In the genomic region with DNA sequence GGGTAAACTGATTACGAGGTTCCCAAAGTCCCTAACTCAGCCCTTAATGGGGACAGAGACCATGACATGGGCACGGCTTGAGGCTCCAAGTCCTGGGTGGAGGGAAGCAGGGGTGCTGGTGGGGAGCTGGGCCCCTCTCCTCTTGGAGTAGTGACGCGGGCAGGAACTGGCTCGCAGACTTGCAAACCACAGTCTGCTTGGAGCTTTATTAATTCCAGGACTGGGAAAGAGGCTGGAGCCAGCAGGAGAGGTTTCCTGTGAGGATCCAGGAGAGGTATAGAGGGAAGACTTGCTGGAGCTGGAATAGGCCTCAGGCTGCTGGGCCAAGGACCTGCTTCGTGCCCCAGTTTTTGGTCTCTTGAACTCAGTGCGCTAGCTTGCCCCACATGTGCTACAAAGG, we compare ENCODE assay signal across 20 mouse cellular contexts. TPM values are rescaled to one million over a fixed set of nuclear protein-coding genes. Genes with fewer than 3 reads are reported as not detected.
DNase-seq lines count a peak whose midpoint lies in the region; ATAC-seq and TF ChIP-seq lines count a peak whose summit lies in the region.
"Had no signal": no experiment of that assay in that cellular context is flagged by ENCODE, and none has a peak within 500 bp of the region (broad histone marks: within the 10 kb centered on the region; RNA-seq: fewer than 3 reads in every experiment).

No protein-coding gene starts in this region.

- 73% methylated on average over 7 of the region's 7 CpGs for WGBS in hindbrain, embryonic 16.5 days
- WGBS in hindbrain, embryonic 10.5 days = 90% methylated on average over 7 of the region's 7 CpGs
- 45% methylated on average over 7 of the region's 7 CpGs for WGBS in embryonic facial prominence, embryonic 15.5 days
- 51% methylated on average over 7 of the region's 7 CpGs for WGBS in limb, embryonic 13.5 days
- WGBS in liver, postnatal 0 days (ENCODE audit: insufficient replicate concordance) = 77% methylated on average over 7 of the region's 7 CpGs

- H3K36me3 ChIP-seq in hindbrain, embryonic 16.5 days (ENCODE audit: control insufficient read depth, insufficient read depth, low read length) = no peaks in the 10 kb centered on the region
- no peaks in the 10 kb centered on the region for H3K36me3 ChIP-seq in hindbrain, embryonic 10.5 days
- no peaks in the 10 kb centered on the region for H3K36me3 ChIP-seq in embryonic facial prominence, embryonic 15.5 days
- H3K36me3 ChIP-seq in limb, embryonic 13.5 days = no peaks in the 10 kb centered on the region
- no peaks in the 10 kb centered on the region for H3K36me3 ChIP-seq in liver, postnatal 0 days (replicated peaks; ENCODE audit: insufficient read depth, low read length)
- H3K36me3 ChIP-seq: heart, embryonic 13.5 days had no signal

- TF ChIP-seq EP300 in liver, postnatal 0 days (IDR thresholded peaks at IDR 0.05; ENCODE audit: low read depth) = no peak

- 0 out of 2 replicates have a peak overlapping the region, but pooled peaks have one; percentile 12 for H3K27ac ChIP-seq in hindbrain, embryonic 16.5 days (ENCODE audit: low read depth, low read length)
- H3K27ac ChIP-seq in hindbrain, embryonic 10.5 days = no peak overlapping the region
- H3K27ac ChIP-seq in embryonic facial prominence, embryonic 15.5 days (replicated peaks) = peak overlapping the region; percentile 90
- H3K27ac ChIP-seq in limb, embryonic 13.5 days = peak overlapping the region; percentile 85
- no peak overlapping the region for H3K27ac ChIP-seq in gastrocnemius, adult 2 months
- H3K27ac ChIP-seq in liver, postnatal 0 days (ENCODE audit: low read depth) = no peak overlapping the region
- H3K27ac ChIP-seq: forebrain, embryonic 13.5 days; heart, embryonic 13.5 days; hindbrain, embryonic 14.5 days had no signal

- no peak overlapping the region for H3K4me2 ChIP-seq in hindbrain, embryonic 16.5 days (ENCODE audit: low read length)
- no peak overlapping the region for H3K4me2 ChIP-seq in embryonic facial prominence, embryonic 15.5 days (replicated peaks)
- H3K4me2 ChIP-seq in limb, embryonic 13.5 days (replicated peaks) = no peak overlapping the region
- H3K4me2 ChIP-seq in liver, postnatal 0 days (ENCODE audit: low read depth, low read length) = no peak overlapping the region
- H3K4me2 ChIP-seq: forebrain, embryonic 13.5 days; heart, embryonic 13.5 days; hindbrain, embryonic 14.5 days had no signal

- no peak overlapping the region for H3K9ac ChIP-seq in hindbrain, embryonic 16.5 days (ENCODE audit: low read depth, low read length)
- H3K9ac ChIP-seq in embryonic facial prominence, embryonic 15.5 days = no peak overlapping the region
- H3K9ac ChIP-seq in limb, embryonic 13.5 days = no peak overlapping the region
- no peak overlapping the region for H3K9ac ChIP-seq in liver, postnatal 0 days (replicated peaks)
- H3K9ac ChIP-seq: forebrain, embryonic 13.5 days; forebrain, postnatal 0 days; heart, embryonic 13.5 days; hindbrain, embryonic 14.5 days had no signal

- H3K9me3 ChIP-seq in hindbrain, embryonic 16.5 days (ENCODE audit: control insufficient read depth, low read length) = no peaks in the 10 kb centered on the region
- H3K9me3 ChIP-seq in hindbrain, embryonic 10.5 days = no peaks in the 10 kb centered on the region
- H3K9me3 ChIP-seq in embryonic facial prominence, embryonic 15.5 days (replicated peaks) = no peaks in the 10 kb centered on the region
- H3K9me3 ChIP-seq in limb, embryonic 13.5 days = no peaks in the 10 kb centered on the region
- no peaks in the 10 kb centered on the region for H3K9me3 ChIP-seq in liver, postnatal 0 days (ENCODE audit: low read length)
- H3K9me3 ChIP-seq: forebrain, embryonic 13.5 days; heart, embryonic 13.5 days had no signal

- DNase-seq in hindbrain, embryonic 10.5 days (ENCODE audit: low spot score) = no peak
- DNase-seq in gastrocnemius, adult 2 months = no peak
- DNase-seq in liver, postnatal 0 days = no peak
- DNase-seq: adrenal gland, postnatal 14 days; cerebellum, adult 11-12 months; cerebellum, adult 9-11 months; cerebellum, postnatal 36 days; forebrain, postnatal 0 days; gastrocnemius, postnatal 25 days had no signal

- H3K27me3 ChIP-seq in hindbrain, embryonic 16.5 days (replicated peaks; ENCODE audit: control insufficient read depth, insufficient read depth, low read length) = no peaks in the 10 kb centered on the region
- H3K27me3 ChIP-seq in hindbrain, embryonic 10.5 days (ENCODE audit: insufficient read depth, poor library complexity, severe bottlenecking) = peaks cover 46% of the 10 kb centered on the region
- H3K27me3 ChIP-seq in embryonic facial prominence, embryonic 15.5 days = no peaks in the 10 kb centered on the region
- H3K27me3 ChIP-seq in limb, embryonic 13.5 days = 0 out of 2 replicates have a peak, but pooled peaks cover 15% of the 10 kb centered on the region
- H3K27me3 ChIP-seq in liver, postnatal 0 days (ENCODE audit: insufficient read depth, low read length) = peaks cover 12% of the 10 kb centered on the region; the same call in 1 of the 2 replicates

- intact Hi-C loops in gastrocnemius, adult 2 months (cut with DNase I) = no loop called here

- H3K4me1 ChIP-seq in hindbrain, embryonic 16.5 days (ENCODE audit: control insufficient read depth, insufficient read depth, low read depth, low read length) = peaks cover 15% of the 10 kb centered on the region
- H3K4me1 ChIP-seq in hindbrain, embryonic 10.5 days (replicated peaks) = peaks cover 20% of the 10 kb centered on the region
- H3K4me1 ChIP-seq in embryonic facial prominence, embryonic 15.5 days = peaks cover 54% of the 10 kb centered on the region
- peaks cover 40% of the 10 kb centered on the region for H3K4me1 ChIP-seq in limb, embryonic 13.5 days
- no peaks in the 10 kb centered on the region; the same call in 1 of the 2 replicates for H3K4me1 ChIP-seq in liver, postnatal 0 days (ENCODE audit: insufficient read depth)

- no peak for TF ChIP-seq CTCF in gastrocnemius, adult 2 months (IDR thresholded peaks at IDR 0.05)
- no peak for TF ChIP-seq CTCF in liver, postnatal 0 days (IDR thresholded peaks at IDR 0.05; ENCODE audit: low read depth)

- H3K4me3 ChIP-seq in hindbrain, embryonic 16.5 days (ENCODE audit: low read length) = no peak overlapping the region
- H3K4me3 ChIP-seq in hindbrain, embryonic 10.5 days = no peak overlapping the region
- H3K4me3 ChIP-seq in embryonic facial prominence, embryonic 15.5 days (replicated peaks) = no peak overlapping the region
- no peak overlapping the region for H3K4me3 ChIP-seq in limb, embryonic 13.5 days
- no peak overlapping the region for H3K4me3 ChIP-seq in gastrocnemius, adult 2 months
- H3K4me3 ChIP-seq in liver, postnatal 0 days (ENCODE audit: low read depth, low read length) = no peak overlapping the region
- H3K4me3 ChIP-seq: forebrain, embryonic 13.5 days; heart, embryonic 13.5 days had no signal

- ATAC-seq in hindbrain, embryonic 16.5 days = no peak
- no peak for ATAC-seq in embryonic facial prominence, embryonic 15.5 days (ENCODE audit: insufficient number of reproducible peaks, low FRiP score, low TSS enrichment, low read depth)
- no peak for ATAC-seq in limb, embryonic 13.5 days (ENCODE audit: low FRiP score, low read depth)
- ATAC-seq in liver, postnatal 0 days = no peak
- ATAC-seq: activated CD4-positive, CD25-positive, alpha-beta regulatory T cell, adult 4 months; forebrain, embryonic 13.5 days; forebrain, postnatal 0 days; Patski had no signal

RNA-seq across cellular contexts. Expression of gene Eln, which starts 3.3 kb away (rescaled TPM):
- 25.1 and 26.7 TPM in 2 replicates for polyA plus RNA-seq in hindbrain, embryonic 16.5 days (2015; fragmentation: Nextera tagmentation; extraction: Ambion mirVana)
- polyA plus RNA-seq in hindbrain, embryonic 10.5 days (2016; fragmentation: Nextera tagmentation; extraction: Ambion mirVana) = 1.2 and 2.3 TPM in 2 replicates
- 289 and 312 TPM in 2 replicates for polyA plus RNA-seq in embryonic facial prominence, embryonic 15.5 days (2015; fragmentation: Nextera tagmentation; extraction: Ambion mirVana)
- polyA plus RNA-seq in limb, embryonic 13.5 days (2015; fragmentation: Nextera tagmentation; extraction: Ambion mirVana) = 49.7 and 53.8 TPM in 2 replicates
- 10 to 100 TPM; 17.6 to 31.6 TPM for total RNA-seq in gastrocnemius, adult 2 months (2021)
- polyA plus RNA-seq in liver, postnatal 0 days (2015; fragmentation: Nextera tagmentation; extraction: Ambion mirVana) = 14.8 TPM in 2 replicates
- total RNA-seq: CH12.LX; granulocyte monocyte progenitor cell, adult 5-6 weeks; hematopoietic stem cell, adult 5-6 weeks had no signal
- polyA plus RNA-seq: Patski had no signal

Comparison
In these comparisons a context has a peak if more than half of its experiments do, and no peak if none do; other contexts are left out.
1. H3K27ac ChIP-seq: peak in hindbrain, embryonic 16.5 days (single experiment), embryonic facial prominence, embryonic 15.5 days (single experiment) and limb, embryonic 13.5 days (single experiment); none in hindbrain, embryonic 10.5 days (single experiment), gastrocnemius, adult 2 months (single experiment) and liver, postnatal 0 days (single experiment).